Mouse (Mus musculus) thymus, adult 2 months (tissue): ENCODE data around the gene 1190005I06Rik.

Experiments used
- CTCF ChIP-seq: fragments of 200-500 bp; IDR thresholded peaks from 2 replicates; pipeline ENCODE4 v1.5.1; 2012; ENCODE audit warnings: mild to moderate bottlenecking, control low read depth, low read length, moderate library complexity, borderline replicate concordance; ENCODE audit not compliant: control insufficient read depth, poor library complexity, insufficient read depth; ENCODE audit errors: extremely low read depth
- POLR2A ChIP-seq: fragments of 200-500 bp; IDR thresholded peaks from 2 replicates; pipeline ENCODE4 v1.6.1; 2012; ENCODE audit warnings: mild to moderate bottlenecking, low read length, control low read depth, moderate library complexity; ENCODE audit not compliant: control insufficient read depth, poor library complexity, insufficient read depth; ENCODE audit errors: extremely low read depth

DNA sequence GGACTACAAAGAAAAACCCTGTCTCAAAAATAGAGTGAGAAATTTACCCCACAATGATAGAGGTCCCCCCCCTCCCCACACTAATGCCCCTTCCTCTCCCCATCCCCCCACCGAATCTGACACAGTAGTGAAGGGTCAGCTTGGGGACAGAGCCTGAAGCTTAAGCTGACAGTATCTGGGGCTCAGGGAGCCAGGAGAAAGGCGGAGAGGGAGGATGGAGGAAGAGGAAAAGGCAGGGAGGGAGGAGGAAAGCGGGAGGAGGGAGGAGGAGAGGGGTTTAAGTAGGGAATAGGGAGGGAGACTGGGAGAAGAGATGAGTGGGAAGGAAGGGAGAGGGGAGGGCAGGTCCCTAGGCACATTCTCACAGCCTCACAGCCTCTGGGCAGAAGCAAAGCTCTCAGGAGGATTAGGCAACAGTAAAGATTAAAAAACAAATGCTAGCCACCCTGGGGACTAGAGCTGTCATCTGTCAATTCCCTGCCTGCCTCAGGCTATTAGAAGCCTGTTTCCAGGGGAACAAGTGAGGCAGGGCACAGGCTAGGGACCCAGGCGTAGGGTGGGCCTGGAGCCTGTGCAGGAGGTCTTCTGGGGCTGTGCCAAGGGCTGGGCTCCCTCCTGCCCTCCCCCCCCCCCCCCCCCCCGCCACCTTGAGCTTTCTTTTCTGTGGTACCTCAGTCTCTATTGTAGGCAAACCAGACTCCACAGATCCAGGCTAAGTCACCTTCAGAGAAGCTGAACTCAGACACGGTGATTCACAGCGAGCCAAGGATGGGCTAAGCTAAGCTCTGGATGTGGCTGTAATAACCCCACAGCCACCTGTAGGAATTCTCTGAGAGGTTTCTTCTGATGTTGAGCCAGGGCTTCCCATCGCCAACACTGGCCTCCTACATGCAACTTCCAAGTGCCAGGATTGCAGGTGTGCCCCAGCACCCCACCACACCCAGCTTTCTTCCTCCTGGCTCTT, 30.5 kb downstream of the 1190005I06Rik start:
- TF ChIP-seq POLR2A (no peak), CTCF (no peak)
